Mouse (Mus musculus) hematopoietic stem cell, adult 5-6 weeks (primary cell): Measurements from ENCODE around the gene Dexi. TPM values are rescaled to one million over a fixed set of nuclear protein-coding genes. Genes with fewer than 3 reads are reported as not detected.

Experiments used
- ATAC-seq, 2 experiments: fragments of 125-278 bp in 1 of 2; replicated peaks in 1 of 2; 2 replicates each; pipeline ENCODE4 v1.8.0; 2016 to 2017; ENCODE audit warnings: inconsistent platforms in 2 of 2, mild to moderate bottlenecking in 2 of 2, moderate number of reproducible peaks in 2 of 2, low read depth in 1 of 2, moderate TSS enrichment in 1 of 2; ENCODE audit not compliant: low FRiP score in 2 of 2, poor library complexity in 2 of 2, severe bottlenecking in 2 of 2, insufficient read depth in 1 of 2, low TSS enrichment in 1 of 2
- total RNA-seq: library from RNA; stranded (forward); fragments of 172-1452, 232-1000 nt; gene quantifications from 2 replicates; pipeline ENCODE4 v1.2.3, GENCODE M21; 2017

The Dexi gene
- total RNA-seq, result 6.6 and 13.0 TPM in 2 replicates

DNA sequence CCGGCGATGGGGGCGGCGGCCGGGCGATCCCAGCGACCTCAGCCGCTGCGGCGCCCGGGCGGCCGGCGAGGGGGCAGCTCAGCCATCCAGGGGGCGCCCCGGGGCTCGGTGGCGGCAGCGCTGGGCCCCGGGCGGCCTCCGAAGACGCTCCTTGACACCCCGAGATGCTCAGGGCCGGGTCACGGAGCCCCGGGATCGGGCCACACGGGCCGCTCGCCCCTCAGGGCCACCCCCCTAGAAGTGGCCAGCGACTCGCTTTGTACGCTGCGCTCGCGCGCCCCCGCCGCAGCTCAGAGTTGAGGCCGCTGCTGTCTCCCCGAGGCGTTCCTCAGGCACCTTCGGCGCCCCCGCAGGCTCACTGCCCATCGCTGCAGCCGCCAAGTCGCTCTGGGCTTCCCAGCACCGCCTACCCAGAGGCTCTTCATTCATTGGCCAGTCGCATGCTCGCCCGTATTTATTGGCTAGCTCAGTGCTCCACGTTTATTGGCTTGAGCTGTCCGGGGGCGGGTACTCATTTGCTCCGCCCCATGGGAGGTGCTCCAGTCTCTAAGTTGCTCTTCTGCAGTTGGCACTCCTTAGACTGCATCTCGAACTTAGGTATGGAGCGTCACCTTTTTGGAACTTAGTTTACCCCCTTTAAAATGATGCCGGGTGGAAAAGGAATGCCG, at the start of gene Dexi:
Gene Dexi (minus strand): TSS at position 357 of the 668 bp plus-strand sequence.
- ATAC-seq, result peak; percentile 92

DNA sequence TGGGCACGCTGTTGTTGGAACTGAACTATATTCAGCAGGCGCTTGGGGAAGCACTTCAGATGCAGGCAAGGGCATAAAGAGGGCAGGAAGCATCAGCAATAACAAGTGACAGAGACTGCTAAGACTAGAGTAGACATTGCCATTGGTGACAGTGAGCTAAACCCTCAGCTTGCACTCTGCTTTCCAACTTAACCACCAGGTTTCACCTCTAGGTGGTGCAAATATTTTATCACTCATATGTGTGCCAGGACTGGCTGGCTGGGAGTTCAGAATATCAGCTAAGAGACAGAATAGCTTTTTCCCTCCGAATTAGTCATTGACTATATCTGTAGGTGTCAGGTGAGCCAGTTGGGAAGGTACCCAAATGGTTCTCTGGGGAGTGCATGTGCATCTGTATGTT, 43.7 kb upstream of the Dexi start:
- peak in 1 of 2 experiments; percentile 52; a peak in 1 of 4 replicates for ATAC-seq

- ATAC-seq, result peak; percentile 61 to 80
These were observed 42.3 kb upstream of the Dexi start for GRCm38 (mm10) chr16:10585165-10585564.

- no peak for ATAC-seq
These were observed 38.5 kb upstream of the Dexi start for GRCm38 (mm10) chr16:10581234-10581898.

DNA sequence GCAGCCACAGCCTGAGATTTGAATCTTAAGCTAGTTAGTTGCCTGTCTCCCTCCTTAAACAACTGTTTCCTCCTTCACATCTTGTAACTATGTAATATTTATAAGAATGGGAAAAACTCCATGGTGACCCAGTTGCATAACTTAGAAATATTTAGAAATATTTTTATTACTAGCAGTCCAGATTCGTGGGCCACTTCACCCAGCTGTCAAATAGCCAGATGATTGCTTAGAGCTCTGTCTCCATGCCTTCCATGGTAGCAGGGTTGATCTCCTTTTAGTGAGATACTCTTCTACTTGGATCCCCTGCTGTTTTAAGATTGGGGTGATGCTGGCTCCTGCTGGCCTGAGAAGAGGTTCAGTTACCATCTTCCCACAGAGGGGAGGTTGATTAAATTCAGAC, 35.5 kb upstream of the Dexi start:
- no peak for ATAC-seq

GRCm38 (mm10) chr16:10577548-10577947, 34.7 kb upstream of the Dexi start:
- ATAC-seq, result peak; percentile 67 to 70

GRCm38 (mm10) chr16:10575915-10576314, 33.1 kb upstream of the Dexi start:
- ATAC-seq, result no peak

DNA sequence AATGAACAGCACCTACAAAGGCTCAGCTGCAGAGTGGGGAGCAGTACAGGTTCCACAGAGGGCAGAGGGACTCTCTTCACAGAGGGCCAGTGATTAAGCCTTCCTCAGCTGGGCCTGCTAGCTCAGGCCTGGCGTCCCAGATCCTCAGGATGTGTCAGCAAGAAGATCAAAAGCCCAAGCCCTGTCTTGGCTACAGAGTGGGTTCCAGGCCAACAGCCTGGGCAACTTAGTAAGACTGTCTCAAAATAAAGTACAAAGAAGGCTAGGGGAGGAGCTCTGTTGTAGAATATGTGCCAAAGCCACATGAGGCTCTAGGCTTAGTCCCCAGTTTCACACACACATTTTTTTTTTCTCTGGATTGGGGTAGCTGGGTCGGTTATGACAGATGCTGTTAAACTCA, 32.1 kb upstream of the Dexi start:
- no peak for ATAC-seq

GRCm38 (mm10) chr16:10571820-10572219, 29.0 kb upstream of the Dexi start:
- ATAC-seq, result peak; percentile 38 to 46; a peak in 1 of 4 replicates

DNA sequence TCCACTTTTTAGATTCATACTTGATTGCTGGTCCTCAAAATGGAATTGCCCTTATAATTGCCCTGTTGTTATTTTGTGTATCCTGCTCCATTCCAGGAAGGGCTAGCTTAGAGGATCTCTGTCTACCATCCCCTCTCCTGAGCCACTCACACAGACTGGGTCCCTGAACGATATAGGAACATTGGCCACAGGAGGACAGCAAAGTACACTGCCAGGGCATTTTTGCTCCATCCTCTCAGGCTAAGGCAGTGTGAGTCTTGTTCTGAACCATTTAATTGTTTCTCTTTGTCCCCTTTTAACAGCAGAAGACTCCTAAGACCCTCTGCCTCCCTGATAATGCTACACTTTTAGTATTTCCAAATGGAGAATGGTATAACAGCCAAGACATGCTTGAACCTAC, 27.9 kb upstream of the Dexi start:
- no peak for ATAC-seq

- peak in 1 of 2 experiments; percentile 29; a peak in 1 of 4 replicates for ATAC-seq
These were observed 27.0 kb upstream of the Dexi start for GRCm38 (mm10) chr16:10569809-10570395.

- no peak for ATAC-seq
These were observed 24.3 kb upstream of the Dexi start for GRCm38 (mm10) chr16:10567153-10567552.

DNA sequence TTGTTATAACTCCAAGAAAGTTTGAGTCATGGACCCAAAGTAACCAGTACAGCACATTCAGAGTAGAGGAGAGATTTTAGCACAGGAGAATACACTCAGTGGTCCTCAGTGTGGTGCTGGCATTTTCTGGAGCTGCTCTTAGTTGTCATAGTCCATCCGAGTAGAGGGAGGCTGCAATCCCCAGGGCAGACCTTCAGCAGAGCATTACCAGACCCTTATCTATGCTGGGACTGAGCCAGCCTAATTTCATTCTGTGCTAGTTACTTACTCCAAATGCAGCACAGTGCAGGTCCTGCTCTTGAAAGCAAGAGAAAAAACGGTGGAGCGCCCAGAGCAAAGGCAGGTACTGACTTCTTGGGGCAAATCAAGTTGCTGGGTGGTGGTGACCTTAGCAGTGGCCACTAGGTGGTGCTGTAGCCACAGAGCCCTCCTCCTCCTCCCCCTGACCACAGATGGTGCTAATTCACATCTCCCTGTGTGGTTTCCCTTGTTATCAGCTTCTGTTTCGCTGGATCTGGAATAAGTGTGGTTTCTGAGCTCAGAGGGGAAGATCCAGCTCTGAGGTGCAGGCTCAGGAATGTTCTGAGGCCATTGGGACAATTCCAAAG, 22.5 kb upstream of the Dexi start:
- peak; percentile 84 to 93 for ATAC-seq

DNA sequence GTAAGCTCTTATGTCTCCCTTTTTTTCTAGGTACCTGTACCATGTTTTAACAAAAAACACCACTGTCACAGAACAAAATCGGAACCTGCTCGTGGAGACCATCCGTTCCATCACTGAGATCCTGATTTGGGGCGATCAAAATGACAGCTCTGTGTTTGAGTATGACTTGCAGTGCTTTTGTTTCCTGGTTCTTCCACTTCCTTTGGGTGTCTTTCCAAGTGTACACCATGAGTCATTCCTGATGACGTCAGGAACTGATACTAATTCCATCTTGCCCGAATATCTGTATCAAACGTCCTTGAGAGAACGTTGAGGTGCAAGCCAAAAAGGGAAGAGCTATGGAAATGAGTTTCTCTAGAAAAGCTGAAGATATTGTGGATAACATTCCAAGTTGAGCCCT, 17.1 kb upstream of the Dexi start:
- no peak for ATAC-seq

DNA sequence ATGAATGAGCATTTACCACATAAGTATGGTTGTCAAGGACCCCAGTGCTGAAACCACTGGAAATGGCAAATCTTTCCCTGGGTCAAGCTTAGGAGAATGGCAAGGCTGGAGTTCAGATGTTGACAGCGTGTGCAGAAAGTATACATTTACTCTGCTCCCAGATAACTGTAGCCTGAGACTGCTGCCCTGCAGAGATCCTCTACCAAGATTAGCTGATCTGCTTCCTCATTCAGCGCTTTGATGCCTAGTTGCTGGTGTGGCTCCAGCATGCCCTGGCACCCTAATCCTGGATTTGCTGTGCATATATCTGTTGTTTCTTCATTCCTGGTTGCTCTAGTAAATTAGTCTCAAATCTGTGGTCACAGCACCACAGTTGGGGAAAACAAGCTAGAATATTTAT, 11.0 kb upstream of the Dexi start:
- ATAC-seq, result peak in 1 of 2 experiments; percentile 57; a peak in 3 of 4 replicates

- no peak for ATAC-seq
These were observed 8.7 kb upstream of the Dexi start for GRCm38 (mm10) chr16:10551592-10551991.

GRCm38 (mm10) chr16:10549600-10549999, 6.7 kb upstream of the Dexi start:
- no peak for ATAC-seq

- no peak for ATAC-seq
These were observed 6.1 kb upstream of the Dexi start for GRCm38 (mm10) chr16:10548938-10549337.
